Mouse (Mus musculus) bone marrow macrophage, adult 2 months (primary cell): Measurements from ENCODE around the gene Msi2.

ENCODE experiments used
- CTCF ChIP-seq: IDR thresholded peaks from 2 replicates; pipeline ENCODE4 v1.5.1; 2012; ENCODE audit warnings: low read depth, mild to moderate bottlenecking, low read length, moderate library complexity
- POLR2A ChIP-seq: IDR thresholded peaks from 2 replicates; pipeline ENCODE4 v1.6.1; 2012; ENCODE audit warnings: mild to moderate bottlenecking, low read depth, low read length, borderline replicate concordance

GRCm38 (mm10) chr11:88660404-88660803 lies 57.9 kb downstream of the Msi2 start:
- TF ChIP-seq CTCF (no peak), POLR2A (no peak)
